Mouse (Mus musculus) bone marrow macrophage, adult 2 months (primary cell): ENCODE measurements around the gene Bbs1.

Experiments used
- CTCF ChIP-seq: IDR thresholded peaks from 2 replicates; pipeline ENCODE4 v1.5.1; 2012; ENCODE audit warnings: low read depth, mild to moderate bottlenecking, low read length, moderate library complexity
- POLR2A ChIP-seq: IDR thresholded peaks from 2 replicates; pipeline ENCODE4 v1.6.1; 2012; ENCODE audit warnings: mild to moderate bottlenecking, low read depth, low read length, borderline replicate concordance

DNA sequence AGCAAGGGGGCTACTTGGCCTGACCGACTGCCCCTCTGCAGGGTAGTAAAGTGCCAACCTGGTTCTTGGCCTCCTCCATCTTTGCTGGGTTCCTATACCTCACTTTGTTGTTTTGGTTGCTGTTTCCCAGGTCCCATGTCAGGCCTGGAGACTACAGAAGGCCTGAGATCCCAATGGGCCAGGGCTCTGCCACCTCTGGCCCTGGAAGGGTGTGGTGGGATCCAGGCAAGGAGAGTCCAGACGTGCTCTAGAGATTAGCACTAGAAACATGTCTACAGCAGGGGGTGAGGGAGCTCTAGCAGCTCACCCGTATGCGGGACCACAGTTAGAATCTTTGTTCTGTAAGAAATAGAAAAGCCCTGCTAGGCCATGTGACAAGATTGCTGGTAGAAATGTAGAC, 22.5 kb downstream of the Bbs1 start:
- TF ChIP-seq CTCF (no peak), POLR2A (no peak)
